22 mouse cellular contexts compared by ENCODE assay signal in genomic region chr5:122305472-122305871, GRCm38 (mm10). TPM values are rescaled to one million over a fixed set of nuclear protein-coding genes. Genes with fewer than 3 reads are reported as not detected.
A peak's percentile ranks its signal among the peaks of the same experiment; 100 is the strongest.
DNase-seq lines count a peak whose midpoint lies in the region; ATAC-seq and TF ChIP-seq lines count a peak whose summit lies in the region.
"Had no signal": no experiment of that assay in that cellular context is flagged by ENCODE, and none has a peak within 500 bp of the region (broad histone marks: within the 10 kb centered on the region; RNA-seq: fewer than 3 reads in every experiment).

No protein-coding gene starts in this region.

- H3K9me3 ChIP-seq in liver, embryonic 12.5 days (replicated peaks), result no peaks in the 10 kb centered on the region
- H3K9me3 ChIP-seq: heart, embryonic 13.5 days; liver, embryonic 15.5 days; megakaryocyte, embryonic 14.5 days; midbrain, embryonic 15.5 days had no signal

- H3K79me2 ChIP-seq in liver, adult 2 months (ENCODE audit: control insufficient read depth, insufficient read depth, low read length), result peaks cover 34% of the 10 kb centered on the region

- 44% methylated on average over 7 of the region's 7 CpGs for WGBS in liver, adult 2 months
- WGBS in liver, embryonic 12.5 days (ENCODE audit: insufficient replicate concordance), result 77% methylated on average over 7 of the region's 7 CpGs
- 78% methylated on average over 7 of the region's 7 CpGs for WGBS in cerebellum, adult 2 months

- no peaks in the 10 kb centered on the region for H3K27me3 ChIP-seq in liver, adult 2 months (ENCODE audit: control insufficient read depth, insufficient read depth, low read length)
- H3K27me3 ChIP-seq in liver, embryonic 12.5 days (replicated peaks), result no peaks in the 10 kb centered on the region
- H3K27me3 ChIP-seq in cerebellum, adult 2 months (ENCODE audit: control insufficient read depth, insufficient read depth, low read length), result no peaks in the 10 kb centered on the region
- H3K27me3 ChIP-seq: heart, embryonic 13.5 days; liver, embryonic 15.5 days; megakaryocyte, embryonic 14.5 days; midbrain, embryonic 15.5 days; Patski had no signal

- peaks cover 34% of the 10 kb centered on the region for H3K4me1 ChIP-seq in liver, adult 2 months (ENCODE audit: control insufficient read depth, insufficient read depth, low read length)
- peaks cover 42% of the 10 kb centered on the region for H3K4me1 ChIP-seq in liver, embryonic 12.5 days
- peaks cover 37% of the 10 kb centered on the region for H3K4me1 ChIP-seq in cerebellum, adult 2 months (ENCODE audit: control insufficient read depth, insufficient read depth, low read length)

- H3K27ac ChIP-seq in gastrocnemius, adult 2 months, result peak overlapping the region; percentile 79
- H3K27ac ChIP-seq in liver, adult 2 months (replicated peaks; ENCODE audit: insufficient read depth, low read depth, low read length), result peak overlapping the region; percentile 29; the same call in 1 of the 2 replicates
- H3K27ac ChIP-seq in liver, embryonic 12.5 days, result no peak overlapping the region
- no peak overlapping the region for H3K27ac ChIP-seq in cerebellum, adult 2 months (ENCODE audit: insufficient read depth, low read length)
- H3K27ac ChIP-seq: heart, embryonic 13.5 days; liver, embryonic 15.5 days; midbrain, embryonic 15.5 days had no signal

- intact Hi-C loops in gastrocnemius, adult 2 months (cut with DNase I), result no loop called here

- H3K4me2 ChIP-seq in liver, embryonic 12.5 days, result no peak overlapping the region
- H3K4me2 ChIP-seq: heart, embryonic 13.5 days; liver, embryonic 15.5 days; midbrain, embryonic 15.5 days had no signal

- no peak overlapping the region for H3K9ac ChIP-seq in liver, adult 2 months (ENCODE audit: low read depth, low read length)
- no peak overlapping the region for H3K9ac ChIP-seq in liver, embryonic 12.5 days
- H3K9ac ChIP-seq: heart, embryonic 13.5 days; liver, embryonic 15.5 days; midbrain, embryonic 15.5 days had no signal

- H3K36me3 ChIP-seq in liver, adult 2 months (ENCODE audit: control insufficient read depth, insufficient read depth, low read length), result peaks cover 6% of the 10 kb centered on the region; the same call in 1 of the 2 replicates
- peaks cover 22% of the 10 kb centered on the region for H3K36me3 ChIP-seq in liver, embryonic 12.5 days

- DNase-seq in gastrocnemius, adult 2 months, result no peak
- DNase-seq in gastrocnemius, postnatal 4 days (ENCODE audit: low spot score in 2 of 2), result no peak
- peak; percentile 73 for DNase-seq in liver, adult 2 months (ENCODE audit: extremely low read depth, low read depth, low spot score)
- peak; percentile 80 to 82 for DNase-seq in adrenal gland, postnatal 36 days
- peak; percentile 42 for DNase-seq in yolk sac, embryonic 10.5 days (ENCODE audit: low spot score)
- DNase-seq in cerebellum, adult 2 months, result no peak
- DNase-seq in cerebellum, postnatal 4 days (ENCODE audit: low spot score in 2 of 2), result no peak
- DNase-seq: cerebellum, adult 9-10 months; gastrocnemius, postnatal 25 days; heart, postnatal 4 days; lung, postnatal 10 days; retina, postnatal 1 day; right cerebral cortex, postnatal 4 days; thymus, postnatal 25 days had no signal

- TF ChIP-seq POLR2A in liver, adult 2 months (IDR thresholded peaks at IDR 0.05; ENCODE audit: extremely low read depth, insufficient read depth, low read length), result no peak
- no peak for TF ChIP-seq POLR2A in cerebellum, adult 2 months (IDR thresholded peaks at IDR 0.05; ENCODE audit: borderline replicate concordance, insufficient read depth, low read length)

- TF ChIP-seq CTCF in gastrocnemius, adult 2 months (IDR thresholded peaks at IDR 0.05), result no peak
- TF ChIP-seq CTCF in liver, adult 2 months (IDR thresholded peaks at IDR 0.05; ENCODE audit: low read depth, low read length), result no peak
- TF ChIP-seq CTCF in cerebellum, adult 2 months (IDR thresholded peaks at IDR 0.05; ENCODE audit: borderline replicate concordance, insufficient read depth, low read depth, low read length), result no peak

- no peak overlapping the region for H3K4me3 ChIP-seq in gastrocnemius, adult 2 months
- no peak overlapping the region for H3K4me3 ChIP-seq in liver, adult 2 months (ENCODE audit: insufficient read depth, low read depth, low read length)
- H3K4me3 ChIP-seq in liver, embryonic 12.5 days, result no peak overlapping the region
- no peak overlapping the region for H3K4me3 ChIP-seq in cerebellum, adult 2 months (replicated peaks; ENCODE audit: insufficient read depth, low read depth, low read length)
- H3K4me3 ChIP-seq: heart, embryonic 13.5 days; liver, embryonic 15.5 days; megakaryocyte, embryonic 14.5 days; midbrain, embryonic 15.5 days had no signal

- no peak for ATAC-seq in liver, embryonic 12.5 days
- ATAC-seq: activated CD4-positive, CD25-positive, alpha-beta regulatory T cell, adult 4 months; hindbrain, embryonic 16.5 days; midbrain, embryonic 15.5 days; Patski had no signal

RNA-seq across cellular contexts. Expression of gene Pptc7, which starts 21.3 kb away (rescaled TPM):
- 100 to 1,000 TPM; 103 to 115 TPM for total RNA-seq in gastrocnemius, adult 2 months (2021)
- 10 to 100 TPM; 16.6 to 17.0 TPM for total RNA-seq in gastrocnemius, postnatal 4 days (2021)
- 16.3 and 17.6 TPM in 2 replicates for total RNA-seq in liver, adult 2 months (2014; rRNA removed)
- 8.7 and 9.5 TPM in 2 replicates for polyA plus RNA-seq in liver, adult 2 months (2012; rRNA removed)
- 6.1 and 6.8 TPM in 2 replicates for polyA plus RNA-seq in liver, embryonic 12.5 days (2016; fragmentation: Nextera tagmentation; extraction: Ambion mirVana)
- 10 to 100 TPM; 53.2 to 55.4 TPM for total RNA-seq in adrenal gland, postnatal 36 days (2021)
- 46.4 and 48.4 TPM in 2 replicates for polyA plus RNA-seq in cerebellum, adult 2 months (2012; rRNA removed)

RNA-seq across cellular contexts. Expression of gene Tctn1, which starts 41.2 kb away (rescaled TPM):
- 1 to 10 TPM; 1.8 to 2.0 TPM for total RNA-seq in gastrocnemius, adult 2 months (2021)
- total RNA-seq in gastrocnemius, postnatal 4 days (2021), result 1 to 10 TPM; 7.6 to 10.0 TPM
- total RNA-seq in liver, adult 2 months (2014; rRNA removed), result 1.6 and 1.9 TPM in 2 replicates
- polyA plus RNA-seq in liver, adult 2 months (2012; rRNA removed), result 3.5 and 5.9 TPM in 2 replicates
- 1.2 and 1.7 TPM in 2 replicates for polyA plus RNA-seq in liver, embryonic 12.5 days (2016; fragmentation: Nextera tagmentation; extraction: Ambion mirVana)
- total RNA-seq in adrenal gland, postnatal 36 days (2021), result 10 to 100 TPM; 12.0 to 16.2 TPM
- 28.6 and 29.2 TPM in 2 replicates for polyA plus RNA-seq in cerebellum, adult 2 months (2012; rRNA removed)

RNA-seq across cellular contexts. Expression of gene Rad9b, which starts 48.6 kb away (rescaled TPM):
- total RNA-seq in gastrocnemius, adult 2 months (2021), result under 1 TPM; 0.38 to 0.45 TPM
- 1 to 10 TPM; 3.6 to 3.8 TPM for total RNA-seq in gastrocnemius, postnatal 4 days (2021)
- total RNA-seq in liver, adult 2 months (2014; rRNA removed), result 3.8 and 4.5 TPM in 2 replicates
- polyA plus RNA-seq in liver, adult 2 months (2012; rRNA removed), result 1.00 and 1.5 TPM in 2 replicates
- 4.7 and 6.1 TPM in 2 replicates for polyA plus RNA-seq in liver, embryonic 12.5 days (2016; fragmentation: Nextera tagmentation; extraction: Ambion mirVana)
- total RNA-seq in adrenal gland, postnatal 36 days (2021), result 1 to 10 TPM; 2.2 to 3.4 TPM
- 6.9 TPM in 2 replicates for polyA plus RNA-seq in cerebellum, adult 2 months (2012; rRNA removed)

RNA-seq across cellular contexts. Expression of gene Vps29, which starts 48.7 kb away (rescaled TPM):
- total RNA-seq in gastrocnemius, adult 2 months (2021), result 10 to 100 TPM; 35.0 to 46.0 TPM
- total RNA-seq in gastrocnemius, postnatal 4 days (2021), result 10 to 100 TPM; 74.3 to 85.5 TPM
- total RNA-seq in liver, adult 2 months (2014; rRNA removed), result 52.8 and 58.8 TPM in 2 replicates
- polyA plus RNA-seq in liver, adult 2 months (2012; rRNA removed), result 24.9 and 27.9 TPM in 2 replicates
- 133 and 137 TPM in 2 replicates for polyA plus RNA-seq in liver, embryonic 12.5 days (2016; fragmentation: Nextera tagmentation; extraction: Ambion mirVana)
- total RNA-seq in adrenal gland, postnatal 36 days (2021), result 100 to 1,000 TPM; 141 to 165 TPM
- polyA plus RNA-seq in cerebellum, adult 2 months (2012; rRNA removed), result 170 and 180 TPM in 2 replicates

Comparison
In these comparisons a context has a peak if more than half of its experiments do, and no peak if none do; other contexts are left out.
1. H3K27ac ChIP-seq: peak in gastrocnemius, adult 2 months (single experiment) and liver, adult 2 months (single experiment); none in liver, embryonic 12.5 days (single experiment) and cerebellum, adult 2 months (single experiment).
2. DNase-seq: peak in liver, adult 2 months (single experiment), adrenal gland, postnatal 36 days (2 of 2) and yolk sac, embryonic 10.5 days (single experiment); none in gastrocnemius, adult 2 months (single experiment), gastrocnemius, postnatal 4 days (0 of 2), cerebellum, adult 2 months (0 of 2) and cerebellum, postnatal 4 days (0 of 2).